Mouse (Mus musculus) limb, embryonic 14.5 days (tissue): Measurements from ENCODE around the gene Gm9195. TPM values are rescaled to one million over a fixed set of nuclear protein-coding genes. Genes with fewer than 3 reads are reported as not detected.

ENCODE experiments used
- ATAC-seq: fragments of 200-750 bp; cut with Nextera tagmentation; 2 replicates; pipeline ENCODE4 v1.8.0; 2017; ENCODE audit warnings: low read depth, moderate number of reproducible peaks, moderate TSS enrichment; ENCODE audit not compliant: low FRiP score
- DNase-seq: peaks from one replicate; pipeline ENCODE4 v3.0.0-alpha.2; 2015; ENCODE audit warnings: low spot score
- H3K27ac ChIP-seq: fragments of 300-500 bp; sonication (generic); replicated peaks from 2 replicates; pipeline ENCODE4 v1.5.1; 2014; ENCODE audit warnings: low read depth, mild to moderate bottlenecking, low read length, moderate library complexity, mixed read lengths
- H3K27me3 ChIP-seq: fragments of 300-500 bp; sonication (generic); 2 replicates; pipeline ENCODE4 v1.6.1; 2014; ENCODE audit warnings: low read length, mixed read lengths; ENCODE audit not compliant: control insufficient read depth, insufficient read depth
- H3K36me3 ChIP-seq: fragments of 300-500 bp; sonication (generic); 2 replicates; pipeline ENCODE4 v1.6.1; 2014; ENCODE audit warnings: mild to moderate bottlenecking, low read length, moderate library complexity, mixed read lengths; ENCODE audit not compliant: control insufficient read depth, insufficient read depth
- H3K4me1 ChIP-seq: fragments of 300-500 bp; sonication (generic); 2 replicates; pipeline ENCODE4 v1.6.1; 2014; ENCODE audit warnings: antibody characterized with exemption, low read length, mixed read lengths; ENCODE audit not compliant: control insufficient read depth, insufficient read depth
- H3K4me2 ChIP-seq: fragments of 300-500 bp; sonication (generic); replicated peaks from 2 replicates; pipeline ENCODE4 v1.6.1; 2014; ENCODE audit warnings: low read depth, mild to moderate bottlenecking, low read length, moderate library complexity; ENCODE audit not compliant: severe bottlenecking
- H3K4me3 ChIP-seq: fragments of 300-500 bp; sonication (generic); replicated peaks from 2 replicates; pipeline ENCODE4 v1.5.1; 2014; ENCODE audit warnings: low read length
- H3K9ac ChIP-seq: fragments of 300-500 bp; sonication (generic); 2 replicates; pipeline ENCODE4 v1.6.1; 2014; ENCODE audit warnings: mild to moderate bottlenecking, low read depth, low read length, moderate library complexity; ENCODE audit not compliant: severe bottlenecking
- H3K9me3 ChIP-seq: fragments of 300-500 bp; sonication (generic); 2 replicates; pipeline ENCODE4 v1.6.1; 2016; ENCODE audit warnings: low read length; ENCODE audit not compliant: control insufficient read depth
- POLR2A ChIP-seq: fragments of 200-500 bp; IDR thresholded peaks from 2 replicates; pipeline ENCODE4 v1.8.0; 2012; ENCODE audit warnings: inconsistent platforms, mild to moderate bottlenecking, moderate library complexity, borderline replicate concordance; ENCODE audit not compliant: insufficient read depth, insufficient read length; ENCODE audit errors: extremely low read depth
- WGBS: fragments of 180-500 bp; shearing (Covaris S2); extraction: QIAGEN DNeasy Blood & Tissue Kit; methylation state at CpG from one replicate; pipeline ENCODE4 v1.1.7; 2014; 5-methylcytosine and 5-hydroxymethylcytosine counted together
- polyA plus RNA-seq, 2 experiments: library from polyadenylated mRNA; depleted of rRNA in 1 of 2; stranded (reverse) in 1 of 2; unstranded in 1 of 2; fragments of >200 nt; fragmentation: Nextera tagmentation in 1 of 2; extraction: Ambion mirVana in 1 of 2; gene quantifications; 2 replicates each; pipeline versions ENCODE4 v1.2.1 to v1.2.3; 2012 to 2014

The Gm9195 gene
- polyA plus RNA-seq, 2 experiments, result not detected

GRCm38 (mm10) chr14:72466384-72466783 lies 25.3 kb downstream of the Gm9195 start:
- DNase-seq (no peak), ATAC-seq (no peak)
- WGBS, result 80% methylated on average over 3 of the region's 3 CpGs
- H3K27me3 ChIP-seq, result no peaks in the 10 kb centered on the region
- H3K4me2 ChIP-seq, result no peak overlapping the region
- no peak overlapping the region for H3K9ac ChIP-seq
- H3K9me3 ChIP-seq, result no peaks in the 10 kb centered on the region
- no peaks in the 10 kb centered on the region for H3K36me3 ChIP-seq
- no peaks in the 10 kb centered on the region for H3K4me1 ChIP-seq
- no peak overlapping the region for H3K27ac ChIP-seq
- no peak overlapping the region for H3K4me3 ChIP-seq
- no peak for TF ChIP-seq POLR2A

GRCm38 (mm10) chr14:72461591-72461990 lies 30.0 kb downstream of the Gm9195 start:
- Histone ChIP-seq H3K36me3 (no peaks in the 10 kb centered on the region), H3K4me3 (no peak overlapping the region), H3K4me1 (no peaks in the 10 kb centered on the region), H3K4me2 (no peak overlapping the region), H3K27ac (no peak overlapping the region), H3K9ac (no peak overlapping the region), H3K27me3 (no peaks in the 10 kb centered on the region), H3K9me3 (no peaks in the 10 kb centered on the region)
- 81% methylated on average over 1 of the region's 1 CpGs for WGBS
- no peak for TF ChIP-seq POLR2A
- no peak for ATAC-seq
- no peak for DNase-seq

- ATAC-seq (no peak), DNase-seq (no peak)
- Histone ChIP-seq H3K4me2 (no peak overlapping the region), H3K27me3 (no peaks in the 10 kb centered on the region), H3K4me3 (no peak overlapping the region), H3K4me1 (no peaks in the 10 kb centered on the region), H3K9ac (no peak overlapping the region), H3K36me3 (no peaks in the 10 kb centered on the region), H3K27ac (no peak overlapping the region), H3K9me3 (no peaks in the 10 kb centered on the region)
- no peak for TF ChIP-seq POLR2A
- 88% methylated on average over 2 of the region's 2 CpGs for WGBS
Observed at GRCm38 (mm10) chr14:72460291-72460690, 31.3 kb downstream of the Gm9195 start.

- no peak for DNase-seq
Observed at GRCm38 (mm10) chr14:72458930-72459329, 32.7 kb downstream of the Gm9195 start.

GRCm38 (mm10) chr14:72447141-72448091 lies 44.2 kb downstream of the Gm9195 start:
- Histone ChIP-seq H3K27ac (no peak overlapping the region), H3K9ac (no peak overlapping the region), H3K9me3 (no peaks in the 10 kb centered on the region), H3K4me3 (no peak overlapping the region), H3K27me3 (no peaks in the 10 kb centered on the region), H3K4me1 (no peaks in the 10 kb centered on the region), H3K4me2 (no peak overlapping the region), H3K36me3 (no peaks in the 10 kb centered on the region)
- DNase-seq (no peak), ATAC-seq (peak; percentile 54)
- no peak for TF ChIP-seq POLR2A
- 60% methylated on average over 9 of the region's 9 CpGs for WGBS

More at GRCm38 (mm10) chr14:72458930-72459329, 32.7 kb downstream of the Gm9195 start:
- TF ChIP-seq POLR2A, result no peak
- H3K27me3 ChIP-seq, result no peaks in the 10 kb centered on the region
- H3K27ac ChIP-seq, result no peak overlapping the region
- WGBS, result 90% methylated on average over 1 of the region's 1 CpGs
- no peak overlapping the region for H3K4me3 ChIP-seq
- no peak overlapping the region for H3K4me2 ChIP-seq
- H3K4me1 ChIP-seq, result no peaks in the 10 kb centered on the region
- H3K9ac ChIP-seq, result no peak overlapping the region
- H3K36me3 ChIP-seq, result no peaks in the 10 kb centered on the region
- ATAC-seq, result no peak
- no peaks in the 10 kb centered on the region for H3K9me3 ChIP-seq
